Mouse (Mus musculus) intestine, postnatal 0 days (tissue): ENCODE measurements at regions not wholly inside any gene's neighbourhood (a gene's known extent, or its start where the extent isn't known, plus 50 kb on each side); places are given as distances from the start of the nearest gene placed in this dataset.

ENCODE experiments used
- ATAC-seq: fragments of 200-750 bp; cut with Nextera tagmentation; 2 replicates; pipeline ENCODE4 v1.8.0; 2017; ENCODE audit warnings: mild to moderate bottlenecking, moderate TSS enrichment, moderate library complexity
- H3K27ac ChIP-seq: fragments of 300-500 bp; sonication (generic); 2 replicates; pipeline ENCODE4 v1.5.1; 2014; ENCODE audit warnings: mild to moderate bottlenecking, low read depth, low read length, moderate library complexity
- H3K27me3 ChIP-seq: fragments of 300-500 bp; sonication (generic); replicated peaks from 2 replicates; pipeline ENCODE4 v1.6.1; 2014; ENCODE audit warnings: low read length, mixed read lengths; ENCODE audit not compliant: control insufficient read depth, insufficient read depth
- H3K36me3 ChIP-seq: fragments of 300-500 bp; sonication (generic); 2 replicates; pipeline ENCODE4 v1.6.1; 2014; ENCODE audit warnings: mild to moderate bottlenecking, moderate library complexity; ENCODE audit not compliant: control insufficient read depth, insufficient read depth
- H3K4me1 ChIP-seq: fragments of 300-500 bp; sonication (generic); replicated peaks from 2 replicates; pipeline ENCODE4 v1.6.1; 2014; ENCODE audit warnings: antibody characterized with exemption, low read length, mixed read lengths; ENCODE audit not compliant: control insufficient read depth, insufficient read depth
- H3K4me2 ChIP-seq: fragments of 300-500 bp; sonication (generic); replicated peaks from 2 replicates; pipeline ENCODE4 v1.6.1; 2014; ENCODE audit warnings: low read depth, mild to moderate bottlenecking, moderate library complexity
- H3K4me3 ChIP-seq: fragments of 300-500 bp; sonication (generic); 2 replicates; pipeline ENCODE4 v1.5.1; 2014; ENCODE audit warnings: low read depth, low read length
- H3K9ac ChIP-seq: fragments of 300-500 bp; sonication (generic); 2 replicates; pipeline ENCODE4 v1.6.1; 2014; ENCODE audit warnings: mild to moderate bottlenecking, low read depth, low read length
- H3K9me3 ChIP-seq: fragments of 300-500 bp; sonication (generic); 2 replicates; pipeline ENCODE4 v1.6.1; 2016; ENCODE audit warnings: mixed run types; ENCODE audit not compliant: control insufficient read depth
- CTCF ChIP-seq: sonication (generic); IDR thresholded peaks from 2 replicates; pipeline ENCODE4 v1.5.1; 2016; ENCODE audit warnings: low read depth, mild to moderate bottlenecking, control low read depth, antibody characterized with exemption, moderate library complexity
- WGBS: fragments of 180-500 bp; shearing (Covaris S2); extraction: QIAGEN DNeasy Blood & Tissue Kit; methylation state at CpG from one replicate; pipeline ENCODE4 v1.1.7; 2014; 5-methylcytosine and 5-hydroxymethylcytosine counted together

- Histone ChIP-seq H3K27ac (no peak overlapping the region), H3K36me3 (no peaks in the 10 kb centered on the region), H3K9ac (no peak overlapping the region), H3K27me3 (no peaks in the 10 kb centered on the region), H3K4me3 (no peak overlapping the region), H3K4me1 (no peaks in the 10 kb centered on the region), H3K4me2 (no peak overlapping the region), H3K9me3 (no peaks in the 10 kb centered on the region)
- WGBS = 39% methylated on average over 5 of the region's 5 CpGs
- no peak for TF ChIP-seq CTCF
- no peak for ATAC-seq
Measured at GRCm38 (mm10) chr13:97578595-97578994, 181.8 kb downstream of the Gm10260 start.

DNA sequence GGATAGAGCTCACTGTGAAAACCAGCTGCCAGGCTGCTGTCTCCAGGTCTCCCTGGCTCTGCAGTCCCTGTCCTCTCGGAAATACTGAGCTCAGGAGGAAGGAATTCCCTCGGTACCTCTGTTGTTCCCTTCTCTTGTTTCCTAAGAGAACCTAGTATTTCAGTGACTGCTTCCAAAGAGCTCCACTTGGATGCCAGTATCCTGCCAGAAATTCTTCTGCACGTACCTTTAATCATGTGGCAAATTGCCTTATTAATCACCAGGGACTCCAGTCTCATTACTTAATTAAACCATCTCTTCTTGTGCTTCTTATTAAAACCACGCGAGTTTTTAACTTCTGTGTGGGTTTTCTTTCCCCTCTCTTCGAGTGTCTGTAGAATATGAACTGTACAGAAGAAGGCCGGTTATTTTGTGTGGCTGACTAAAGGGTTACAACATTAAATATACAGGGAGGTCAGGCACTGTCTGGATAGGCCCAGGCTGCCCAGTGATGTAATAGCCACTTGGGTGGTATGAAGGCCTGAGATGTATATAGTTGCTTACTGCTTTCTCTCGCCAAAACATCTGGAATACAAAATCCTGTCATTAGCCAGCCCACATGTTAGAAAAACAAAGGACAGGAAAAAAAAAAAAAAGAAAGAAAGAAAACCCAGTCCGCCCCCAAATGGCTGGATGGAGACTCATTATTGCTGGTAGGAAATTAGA lies 183.2 kb downstream of the Gm10260 start:
- no peaks in the 10 kb centered on the region for H3K4me1 ChIP-seq
- no peak overlapping the region for H3K4me3 ChIP-seq
- no peak overlapping the region for H3K4me2 ChIP-seq
- no peak overlapping the region for H3K27ac ChIP-seq
- H3K36me3 ChIP-seq = no peaks in the 10 kb centered on the region
- H3K9me3 ChIP-seq = no peaks in the 10 kb centered on the region
- no peaks in the 10 kb centered on the region for H3K27me3 ChIP-seq
- 0 out of 2 replicates have a peak, but pooled peaks have one; percentile 7 for TF ChIP-seq CTCF
- ATAC-seq = no peak
- H3K9ac ChIP-seq = no peak overlapping the region
- WGBS = 57% methylated on average over 9 of the region's 9 CpGs

DNA sequence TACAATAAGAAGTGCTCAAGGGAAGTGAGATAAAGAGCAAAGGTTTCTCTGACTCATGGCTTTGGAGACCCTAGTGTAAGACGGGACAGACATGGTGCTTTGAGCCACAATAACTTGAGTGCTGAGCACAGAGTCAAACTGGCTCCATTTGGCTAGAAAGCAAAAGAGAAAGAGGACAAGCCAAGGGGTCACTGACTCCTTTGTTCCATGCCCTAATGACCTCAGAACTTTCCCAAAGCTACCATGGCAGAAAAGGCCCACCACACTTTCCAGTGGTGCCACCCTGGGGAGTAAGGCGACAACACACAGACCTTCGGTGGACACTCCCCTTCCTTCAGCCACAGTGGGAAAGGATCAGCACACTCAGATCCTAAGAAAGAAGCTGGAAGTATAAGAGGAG lies 186.8 kb downstream of the Gm10260 start:
- Histone ChIP-seq H3K9me3 (no peaks in the 10 kb centered on the region), H3K9ac (no peak overlapping the region), H3K4me2 (no peak overlapping the region), H3K27ac (no peak overlapping the region), H3K36me3 (no peaks in the 10 kb centered on the region), H3K4me3 (no peak overlapping the region), H3K27me3 (no peaks in the 10 kb centered on the region), H3K4me1 (no peaks in the 10 kb centered on the region)
- no peak for ATAC-seq
- 83% methylated on average over 3 of the region's 3 CpGs for WGBS
- TF ChIP-seq CTCF = no peak

GRCm38 (mm10) chr13:97572352-97572751 lies 188.1 kb downstream of the Gm10260 start:
- 67% methylated on average over 3 of the region's 3 CpGs for WGBS
- TF ChIP-seq CTCF = no peak

DNA sequence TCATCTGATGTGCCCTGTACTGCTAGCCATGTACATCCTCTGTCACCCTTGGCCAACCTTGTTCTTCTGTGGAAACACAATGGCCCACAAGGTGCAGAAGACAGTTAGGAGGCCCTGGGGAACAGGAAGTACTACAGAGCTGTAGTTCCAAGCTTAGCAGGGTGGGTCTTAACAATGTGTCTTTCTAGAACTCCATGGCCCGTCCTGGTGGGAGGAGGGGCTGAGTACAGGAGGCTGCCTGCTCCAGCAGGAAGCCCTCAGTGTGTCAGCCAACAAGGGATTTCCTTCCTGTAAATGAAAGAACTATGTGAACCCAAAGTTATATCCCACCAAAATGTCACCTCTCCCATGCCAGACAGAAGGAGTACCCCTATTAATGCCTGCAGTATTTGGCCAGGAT lies 190.4 kb downstream of the Gm10260 start:
- 0 out of 2 replicates have a peak, but pooled peaks cover 2% of the 10 kb centered on the region for H3K4me1 ChIP-seq
- TF ChIP-seq CTCF = no peak
- H3K9ac ChIP-seq = no peak overlapping the region
- no peaks in the 10 kb centered on the region for H3K27me3 ChIP-seq
- H3K4me2 ChIP-seq = no peak overlapping the region
- no peaks in the 10 kb centered on the region for H3K36me3 ChIP-seq
- no peak overlapping the region for H3K4me3 ChIP-seq
- H3K9me3 ChIP-seq = no peaks in the 10 kb centered on the region
- WGBS = 18% methylated on average over 1 of the region's 1 CpGs
- ATAC-seq = 0 out of 2 replicates have a peak, but pooled peaks have one; percentile 19
- no peak overlapping the region; the same call in 1 of the 2 replicates for H3K27ac ChIP-seq

More at GRCm38 (mm10) chr13:97572352-97572751, 188.1 kb downstream of the Gm10260 start:
- H3K9me3 ChIP-seq = no peaks in the 10 kb centered on the region
- no peak overlapping the region for H3K27ac ChIP-seq
- H3K9ac ChIP-seq = no peak overlapping the region
- no peaks in the 10 kb centered on the region for H3K36me3 ChIP-seq
- no peaks in the 10 kb centered on the region for H3K4me1 ChIP-seq
- no peak overlapping the region for H3K4me2 ChIP-seq
- no peaks in the 10 kb centered on the region for H3K27me3 ChIP-seq
- no peak overlapping the region for H3K4me3 ChIP-seq
- ATAC-seq = no peak

DNA sequence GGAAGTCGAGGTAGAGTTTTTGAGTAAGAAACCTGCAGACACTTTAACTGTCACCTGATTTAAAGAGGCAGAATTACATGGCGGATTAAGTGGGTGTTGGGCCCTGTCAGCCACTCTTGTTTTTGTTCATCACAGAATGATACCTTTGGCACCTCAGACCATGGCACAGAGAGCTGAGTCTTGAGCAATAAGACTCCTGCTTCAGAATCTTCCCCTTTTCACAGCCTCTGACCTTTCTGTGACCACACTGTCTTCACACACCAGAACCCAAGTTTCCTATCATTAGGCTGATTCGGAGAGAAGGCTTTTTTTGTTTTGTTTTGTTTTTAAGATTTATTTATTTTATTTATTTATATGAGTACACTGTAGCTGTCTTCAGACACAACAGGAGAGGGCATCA lies 192.8 kb downstream of the Gm10260 start:
- no peak overlapping the region for H3K4me3 ChIP-seq
- no peaks in the 10 kb centered on the region for H3K9me3 ChIP-seq
- H3K27ac ChIP-seq = no peak overlapping the region
- no peak overlapping the region for H3K9ac ChIP-seq
- H3K4me1 ChIP-seq = 0 out of 2 replicates have a peak, but pooled peaks cover 2% of the 10 kb centered on the region
- 79% methylated on average over 3 of the region's 3 CpGs for WGBS
- no peaks in the 10 kb centered on the region for H3K36me3 ChIP-seq
- H3K27me3 ChIP-seq = no peaks in the 10 kb centered on the region
- ATAC-seq = no peak
- no peak for TF ChIP-seq CTCF
- no peak overlapping the region for H3K4me2 ChIP-seq
